Mouse (Mus musculus) ES-Bruce4 (cell line): ENCODE measurements around the gene Ephb4.

Experiments used
- CTCF ChIP-seq: IDR thresholded peaks from one replicate; pipeline ENCODE4 v1.8.1; 2011; ENCODE audit warnings: low read depth, low read length
- POLR2A ChIP-seq: IDR thresholded peaks from one replicate; pipeline ENCODE4 v1.8.1; 2011; ENCODE audit warnings: low read length; ENCODE audit not compliant: insufficient read depth

- TF ChIP-seq POLR2A (no peak), CTCF (no peak)
These were observed 1.5 kb downstream of the Ephb4 start for GRCm38 (mm10) chr5:137351394-137351793.
